Mouse (Mus musculus) embryonic facial prominence, embryonic 13.5 days (tissue): ENCODE results near the gene Gpr68. TPM values are rescaled to one million over a fixed set of nuclear protein-coding genes. Genes with fewer than 3 reads are reported as not detected.

Source experiments
- ATAC-seq: fragments of 200-750 bp; cut with Nextera tagmentation; 2 replicates; pipeline ENCODE4 v1.8.0; 2017; ENCODE audit warnings: low read depth; ENCODE audit not compliant: insufficient number of reproducible peaks, insufficient read depth, low FRiP score, low TSS enrichment
- H3K27ac ChIP-seq: fragments of 300-500 bp; sonication (generic); 2 replicates; pipeline ENCODE4 v1.5.1; 2015; ENCODE audit warnings: moderate library complexity, mild to moderate bottlenecking, inconsistent platforms
- H3K27me3 ChIP-seq: fragments of 300-500 bp; sonication (generic); 2 replicates; pipeline ENCODE4 v1.6.1; 2015; ENCODE audit warnings: mild to moderate bottlenecking, inconsistent platforms
- H3K36me3 ChIP-seq: fragments of 300-500 bp; sonication (generic); 2 replicates; pipeline ENCODE4 v1.6.1; 2015; ENCODE audit warnings: mild to moderate bottlenecking, inconsistent platforms
- H3K4me1 ChIP-seq: fragments of 300-500 bp; sonication (generic); 2 replicates; pipeline ENCODE4 v1.6.1; 2015; ENCODE audit warnings: inconsistent platforms
- H3K4me2 ChIP-seq: fragments of 300-500 bp; sonication (generic); 2 replicates; pipeline ENCODE4 v1.6.1; 2015; ENCODE audit warnings: moderate library complexity, mild to moderate bottlenecking, inconsistent platforms
- H3K4me3 ChIP-seq: fragments of 300-500 bp; sonication (generic); 2 replicates; pipeline ENCODE4 v1.5.1; 2015; ENCODE audit warnings: mild to moderate bottlenecking, inconsistent platforms
- H3K9ac ChIP-seq: fragments of 300-500 bp; sonication (generic); 2 replicates; pipeline ENCODE4 v1.6.1; 2015; ENCODE audit warnings: mild to moderate bottlenecking, inconsistent platforms
- H3K9me3 ChIP-seq: fragments of 300-500 bp; sonication (generic); 2 replicates; pipeline ENCODE4 v1.6.1; 2016; ENCODE audit warnings: inconsistent platforms
- WGBS: fragments of 180-500 bp; shearing (Covaris S2); methylation state at CpG from one replicate; pipeline ENCODE4 v1.1.7; 2015; ENCODE audit warnings: mixed read lengths; 5-methylcytosine and 5-hydroxymethylcytosine counted together
- polyA plus RNA-seq: library from polyadenylated mRNA; unstranded; fragments of >200 nt; fragmentation: Nextera tagmentation; extraction: Ambion mirVana; gene quantifications from 2 replicates; pipeline ENCODE4 v1.2.1, GENCODE M21; 2015

The Gpr68 gene
- polyA plus RNA-seq, 1 experiment from 2014 or later = 0.69 TPM

DNA sequence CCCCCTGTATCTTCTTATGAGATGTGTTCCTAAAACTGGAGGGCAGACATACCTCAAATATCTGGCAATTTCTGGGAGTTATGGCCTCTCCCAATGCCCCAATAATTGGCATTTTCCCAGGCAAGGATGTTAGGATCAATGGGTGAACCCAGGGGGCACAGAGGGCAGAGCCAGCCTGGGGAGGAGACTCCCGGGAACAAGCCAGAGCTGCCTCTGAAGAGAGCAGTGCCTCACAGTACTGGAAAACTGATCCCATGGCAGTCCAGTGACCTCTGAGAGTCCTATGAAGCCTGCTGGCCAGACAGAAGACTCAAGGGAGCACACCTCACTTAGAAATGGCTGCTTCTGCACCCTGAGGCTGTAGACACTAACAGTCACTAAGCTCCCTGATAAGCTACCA, 61.4 kb downstream of the Gpr68 start:
- H3K36me3 ChIP-seq = no peaks in the 10 kb centered on the region
- no peaks in the 10 kb centered on the region for H3K4me1 ChIP-seq
- ATAC-seq = no peak
- H3K27ac ChIP-seq = no peak overlapping the region
- no peaks in the 10 kb centered on the region for H3K9me3 ChIP-seq
- no peaks in the 10 kb centered on the region for H3K27me3 ChIP-seq
- WGBS = 17% methylated on average over 1 of the region's 1 CpGs
- no peak overlapping the region for H3K9ac ChIP-seq
- no peak overlapping the region for H3K4me2 ChIP-seq
- H3K4me3 ChIP-seq = no peak overlapping the region

DNA sequence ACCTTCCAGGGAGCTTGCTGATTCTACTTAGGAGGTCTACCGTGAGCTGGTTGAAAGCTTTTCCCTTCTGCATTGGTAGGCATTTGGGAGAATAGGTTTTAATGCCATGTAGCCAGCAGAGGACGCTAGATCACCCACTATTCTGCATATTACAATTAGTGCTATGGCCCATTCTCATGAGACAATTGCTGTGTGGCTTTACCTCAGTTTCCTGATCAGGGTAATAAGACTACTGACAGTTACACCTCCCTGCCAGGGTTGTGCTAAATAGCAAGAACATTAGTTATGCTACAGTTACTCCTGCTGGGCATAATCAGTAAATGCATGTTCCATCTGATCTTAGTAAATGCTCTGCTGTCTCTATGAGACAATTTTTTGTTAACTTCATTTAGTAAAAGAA, 62.2 kb downstream of the Gpr68 start:
- ATAC-seq = no peak
- Histone ChIP-seq H3K27ac (no peak overlapping the region), H3K36me3 (no peaks in the 10 kb centered on the region), H3K4me2 (no peak overlapping the region), H3K4me3 (no peak overlapping the region), H3K9me3 (no peaks in the 10 kb centered on the region), H3K9ac (no peak overlapping the region), H3K27me3 (no peaks in the 10 kb centered on the region), H3K4me1 (no peaks in the 10 kb centered on the region)
- WGBS = 28% methylated on average over 2 of the region's 2 CpGs

- Histone ChIP-seq H3K27ac (no peak overlapping the region), H3K9ac (no peak overlapping the region), H3K4me1 (no peaks in the 10 kb centered on the region), H3K36me3 (no peaks in the 10 kb centered on the region), H3K4me3 (no peak overlapping the region), H3K9me3 (no peaks in the 10 kb centered on the region), H3K27me3 (no peaks in the 10 kb centered on the region), H3K4me2 (no peak overlapping the region)
- WGBS = 79% methylated on average over 7 of the region's 7 CpGs
- no peak for ATAC-seq
Measured at GRCm38 (mm10) chr12:100844546-100844945, 63.5 kb downstream of the Gpr68 start.

DNA sequence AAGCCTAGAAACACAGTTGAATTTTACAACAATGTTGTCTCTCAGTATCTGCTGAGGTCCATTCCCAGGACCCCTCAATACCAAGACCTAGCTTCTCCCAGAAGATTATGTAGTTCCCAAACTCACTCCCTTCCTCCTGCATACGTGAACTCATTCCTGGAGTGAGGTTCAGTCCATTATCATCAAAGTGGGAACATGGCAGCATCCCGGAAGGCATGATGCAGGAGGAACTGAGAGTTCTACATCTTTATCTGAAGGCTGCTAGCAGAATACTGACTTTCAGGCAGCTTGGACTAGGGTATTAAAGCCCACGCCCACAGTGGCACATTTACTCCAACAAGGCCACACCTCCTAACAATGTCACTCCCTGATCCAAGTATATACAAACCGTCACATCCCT, 64.8 kb downstream of the Gpr68 start:
- WGBS = 80% methylated on average over 4 of the region's 4 CpGs
- Histone ChIP-seq H3K4me3 (no peak overlapping the region), H3K27ac (no peak overlapping the region), H3K4me2 (no peak overlapping the region), H3K9me3 (no peaks in the 10 kb centered on the region), H3K27me3 (no peaks in the 10 kb centered on the region), H3K36me3 (no peaks in the 10 kb centered on the region), H3K9ac (no peak overlapping the region), H3K4me1 (no peaks in the 10 kb centered on the region)
- ATAC-seq = no peak

GRCm38 (mm10) chr12:100841211-100841792, 66.7 kb downstream of the Gpr68 start:
- Histone ChIP-seq H3K27ac (no peak overlapping the region), H3K9ac (no peak overlapping the region), H3K36me3 (no peaks in the 10 kb centered on the region), H3K4me2 (no peak overlapping the region), H3K27me3 (no peaks in the 10 kb centered on the region), H3K4me1 (no peaks in the 10 kb centered on the region), H3K9me3 (no peaks in the 10 kb centered on the region), H3K4me3 (no peak overlapping the region)
- 17% methylated on average over 3 of the region's 3 CpGs for WGBS
- no peak for ATAC-seq

DNA sequence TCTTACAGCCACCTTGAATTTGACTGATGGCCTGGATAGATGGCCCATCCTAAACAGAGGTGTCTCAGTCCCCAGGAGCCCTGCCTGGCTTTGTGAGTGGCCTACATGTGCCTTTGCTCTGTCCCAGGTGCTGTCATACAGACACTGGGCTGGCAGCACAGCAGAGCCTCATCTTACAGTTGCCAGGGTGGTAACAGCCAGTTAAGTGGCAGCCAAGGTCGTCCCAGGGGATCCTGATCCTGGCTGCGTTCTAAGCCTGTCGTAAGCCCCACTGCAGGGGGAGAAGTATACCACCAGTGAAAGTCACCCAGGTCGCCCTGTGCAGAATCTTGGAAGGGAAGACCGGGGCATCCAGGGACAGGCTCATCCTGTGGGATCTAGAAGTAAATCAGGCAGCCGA, 68.1 kb downstream of the Gpr68 start:
- no peaks in the 10 kb centered on the region for H3K4me1 ChIP-seq
- H3K27me3 ChIP-seq = no peaks in the 10 kb centered on the region
- no peak overlapping the region for H3K4me3 ChIP-seq
- ATAC-seq = no peak
- no peak overlapping the region for H3K9ac ChIP-seq
- H3K4me2 ChIP-seq = no peak overlapping the region
- no peak overlapping the region for H3K27ac ChIP-seq
- 78% methylated on average over 6 of the region's 6 CpGs for WGBS
- no peaks in the 10 kb centered on the region for H3K36me3 ChIP-seq
- no peaks in the 10 kb centered on the region for H3K9me3 ChIP-seq

- Histone ChIP-seq H3K4me1 (no peaks in the 10 kb centered on the region), H3K9ac (no peak overlapping the region), H3K27ac (no peak overlapping the region), H3K36me3 (no peaks in the 10 kb centered on the region), H3K9me3 (no peaks in the 10 kb centered on the region), H3K4me2 (no peak overlapping the region), H3K4me3 (no peak overlapping the region), H3K27me3 (no peaks in the 10 kb centered on the region)
- 32% methylated on average over 8 of the region's 8 CpGs for whole genome bisulfite sequencing
- ATAC-seq = no peak
Measured at GRCm38 (mm10) chr12:100839079-100839600, 68.9 kb downstream of the Gpr68 start.

DNA sequence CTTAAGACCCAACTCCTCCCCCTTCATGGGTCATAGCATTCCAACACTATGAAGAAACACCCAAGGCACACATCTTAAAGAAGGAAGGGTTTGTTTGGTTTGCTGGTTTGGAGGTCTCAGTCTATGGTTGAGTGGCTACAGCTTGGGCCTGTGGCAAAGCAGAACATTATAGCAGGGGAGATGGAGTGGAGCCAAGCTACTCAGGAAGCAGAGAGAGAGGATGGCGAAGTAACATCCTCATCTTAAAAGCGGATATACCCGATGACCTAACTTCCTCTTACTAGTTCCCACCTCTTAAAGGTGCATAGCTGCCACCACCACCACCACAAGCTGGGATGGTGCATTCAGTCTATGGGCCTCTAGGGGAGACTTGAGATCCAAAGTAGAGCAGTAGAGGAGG, 70.8 kb downstream of the Gpr68 start:
- ATAC-seq = no peak
- Histone ChIP-seq H3K36me3 (no peaks in the 10 kb centered on the region), H3K4me3 (no peak overlapping the region), H3K9ac (no peak overlapping the region), H3K4me1 (no peaks in the 10 kb centered on the region), H3K4me2 (no peak overlapping the region), H3K27me3 (no peaks in the 10 kb centered on the region), H3K27ac (no peak overlapping the region), H3K9me3 (no peaks in the 10 kb centered on the region)
- WGBS = 93% methylated on average over 3 of the region's 3 CpGs

DNA sequence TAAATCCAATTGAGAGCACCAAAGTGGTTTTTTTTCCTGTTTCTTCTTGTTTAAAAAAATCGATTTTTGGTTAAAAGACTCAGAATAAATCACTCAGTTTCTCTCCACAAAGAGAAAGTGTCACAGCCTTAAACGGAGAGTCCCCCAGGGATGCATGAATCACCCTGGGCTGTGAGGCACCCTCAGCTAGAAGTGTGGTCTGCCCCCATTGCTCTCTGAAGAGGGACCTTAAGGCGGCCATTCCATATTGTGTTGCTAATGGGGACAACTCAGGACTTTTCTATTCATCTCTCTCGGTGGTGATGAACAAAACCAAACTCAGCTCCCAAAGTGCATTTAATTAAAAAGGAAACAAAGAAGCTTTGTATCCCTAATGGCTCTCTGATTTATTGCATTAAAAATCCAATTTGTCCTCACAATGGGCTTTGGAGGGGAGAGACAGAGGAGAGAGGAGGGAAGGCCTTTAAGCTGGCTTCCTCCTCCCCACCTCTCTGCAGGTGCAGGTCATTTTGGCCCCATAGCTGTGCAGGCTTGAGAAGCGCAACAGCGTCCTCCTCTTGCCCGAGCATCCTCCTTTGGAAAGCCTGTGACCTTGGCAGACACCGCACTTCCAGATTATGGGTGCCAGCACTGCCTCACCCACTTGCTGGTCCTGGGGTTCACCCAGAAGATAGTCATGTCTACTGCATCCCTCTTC, 76.2 kb downstream of the Gpr68 start:
- no peak overlapping the region for H3K4me3 ChIP-seq
- H3K9me3 ChIP-seq = no peaks in the 10 kb centered on the region
- H3K9ac ChIP-seq = no peak overlapping the region
- H3K27ac ChIP-seq = no peak overlapping the region
- no peaks in the 10 kb centered on the region for H3K36me3 ChIP-seq
- no peaks in the 10 kb centered on the region for H3K4me1 ChIP-seq
- H3K4me2 ChIP-seq = no peak overlapping the region
- 40% methylated on average over 8 of the region's 8 CpGs for WGBS
- ATAC-seq = no peak
- H3K27me3 ChIP-seq = no peaks in the 10 kb centered on the region

GRCm38 (mm10) chr12:100831021-100831420, 77.0 kb downstream of the Gpr68 start:
- Histone ChIP-seq H3K9me3 (no peaks in the 10 kb centered on the region), H3K4me1 (no peaks in the 10 kb centered on the region), H3K36me3 (no peaks in the 10 kb centered on the region), H3K9ac (no peak overlapping the region), H3K27me3 (no peaks in the 10 kb centered on the region), H3K4me3 (no peak overlapping the region), H3K27ac (no peak overlapping the region), H3K4me2 (no peak overlapping the region)
- 77% methylated on average over 2 of the region's 2 CpGs for WGBS
- no peak for ATAC-seq
